Mouse (Mus musculus) thymus, adult 2 months (tissue): ENCODE measurements around the gene Dntt.

Experiments
- CTCF ChIP-seq: fragments of 200-500 bp; IDR thresholded peaks from 2 replicates; pipeline ENCODE4 v1.5.1; 2012; ENCODE audit warnings: mild to moderate bottlenecking, control low read depth, low read length, moderate library complexity, borderline replicate concordance; ENCODE audit not compliant: control insufficient read depth, poor library complexity, insufficient read depth; ENCODE audit errors: extremely low read depth
- POLR2A ChIP-seq: fragments of 200-500 bp; IDR thresholded peaks from 2 replicates; pipeline ENCODE4 v1.6.1; 2012; ENCODE audit warnings: mild to moderate bottlenecking, low read length, control low read depth, moderate library complexity; ENCODE audit not compliant: control insufficient read depth, poor library complexity, insufficient read depth; ENCODE audit errors: extremely low read depth

DNA sequence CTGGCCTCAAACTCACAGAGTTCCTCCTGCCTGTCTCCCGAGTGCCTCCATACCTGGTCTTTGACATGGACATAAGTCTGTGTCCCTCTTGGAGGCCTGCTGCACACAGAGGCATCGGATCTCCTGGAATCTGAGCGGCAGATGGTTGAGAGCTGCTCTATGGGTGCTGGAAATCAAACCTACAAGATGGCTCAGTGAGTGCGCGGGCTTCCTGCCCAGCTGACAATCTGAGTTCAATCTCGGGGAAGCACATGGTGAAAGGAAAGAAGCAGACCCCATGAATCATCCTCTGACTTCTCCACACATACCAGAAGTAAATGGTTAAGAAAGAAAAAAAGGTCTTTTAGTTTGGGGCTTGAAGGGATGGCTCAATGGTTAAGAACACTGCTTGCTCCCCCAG lies 2.8 kb downstream of the Dntt start:
- TF ChIP-seq CTCF = no peak
- TF ChIP-seq POLR2A = no peak
